Mouse (Mus musculus) cerebellum, adult 18-20 months (tissue): ENCODE measurements around the gene Hnrnpdl.

Experiments used
- DNase-seq, 2 experiments: peaks; one replicate each; pipeline ENCODE4 v3.0.0; 2021

Gene Hnrnpdl

DNA sequence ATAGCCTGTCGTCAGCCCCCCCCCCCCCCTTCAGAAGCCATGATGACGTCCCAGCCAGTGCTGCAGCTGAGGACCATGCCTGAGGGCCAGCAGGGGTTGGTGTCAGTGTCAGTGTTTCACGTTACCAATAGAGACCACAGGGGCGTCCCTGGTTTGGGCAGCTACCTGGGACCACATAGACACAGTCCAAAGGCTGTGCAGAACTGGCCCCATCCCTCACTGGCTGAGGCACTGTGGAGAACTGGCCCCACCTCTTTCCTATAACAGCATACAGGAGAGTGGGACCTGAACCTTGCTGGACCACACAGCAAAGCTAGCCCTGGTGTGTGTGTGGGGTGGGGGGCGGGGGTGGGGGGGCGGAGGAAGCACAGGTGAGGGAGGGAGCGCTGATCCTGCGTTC lies 39.0 kb downstream of the Hnrnpdl start:
- DNase-seq: no peak

GRCm38 (mm10) chr5:100000048-100000447 lies 39.4 kb downstream of the Hnrnpdl start:
- no peak for DNase-seq

GRCm38 (mm10) chr5:99994680-99995079 lies 44.8 kb downstream of the Hnrnpdl start:
- DNase-seq: no peak

DNA sequence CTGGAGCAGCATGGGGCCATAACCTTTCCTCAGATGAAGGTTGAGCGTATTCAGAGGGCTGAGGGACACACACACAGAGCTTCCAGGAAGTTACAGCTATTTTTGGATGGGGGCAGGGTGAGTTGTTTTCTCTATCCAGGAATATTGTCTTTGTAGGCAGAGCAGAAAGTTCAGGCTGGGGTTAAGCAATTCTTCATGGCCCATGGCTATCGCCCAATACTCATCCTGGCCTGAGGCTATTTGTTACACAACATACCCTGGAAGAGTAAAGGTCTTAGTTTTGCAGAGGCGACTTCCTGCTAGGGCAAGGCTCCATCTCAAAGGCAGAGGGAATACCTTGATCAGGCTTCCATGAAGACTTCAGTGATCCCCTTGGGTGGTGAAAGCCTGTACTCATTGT lies 45.3 kb downstream of the Hnrnpdl start:
- DNase-seq: no peak
